Mouse (Mus musculus): ENCODE data around the gene Dnlz. TPM values are rescaled to one million over a fixed set of nuclear protein-coding genes. Genes with fewer than 3 reads are reported as not detected.
A peak's percentile ranks its signal among the peaks of the same experiment; 100 is the strongest.

Gene Dnlz
- total RNA-seq, 2 experiments from 2014 or later: 18.3 to 18.7 TPM

GRCm38 (mm10) chr2:26323589-26324325, 28.2 kb downstream of the Dnlz start:
- no peak for DNase-seq

- no peak for DNase-seq
Measured at GRCm38 (mm10) chr2:26320245-26321185, 31.4 kb downstream of the Dnlz start.

GRCm38 (mm10) chr2:26319519-26320244, 32.2 kb downstream of the Dnlz start:
- no peak for DNase-seq

- no peak for DNase-seq
Measured at GRCm38 (mm10) chr2:26319109-26319508, 32.8 kb downstream of the Dnlz start.

- no peak for DNase-seq
Measured at GRCm38 (mm10) chr2:26317991-26318672, 33.8 kb downstream of the Dnlz start.

- no peak for DNase-seq
Measured at GRCm38 (mm10) chr2:26317371-26317770, 34.5 kb downstream of the Dnlz start.

GRCm38 (mm10) chr2:26316576-26317246, 35.2 kb downstream of the Dnlz start:
- peak; percentile 55 for DNase-seq

- DNase-seq: peak; percentile 47
Measured at GRCm38 (mm10) chr2:26315925-26316311, 36.0 kb downstream of the Dnlz start.

- DNase-seq: peak; percentile 90
Measured at GRCm38 (mm10) chr2:26315072-26315924, 36.6 kb downstream of the Dnlz start, which contains the start of gene Gpsm1. Gene Gpsm1, plus strand, starts transcription at chr2:26315515.

- peak; percentile 76 for DNase-seq
Measured at GRCm38 (mm10) chr2:26314281-26315071, 37.4 kb downstream of the Dnlz start.

GRCm38 (mm10) chr2:26313394-26313793, 38.5 kb downstream of the Dnlz start:
- no peak for DNase-seq

- no peak for DNase-seq
Measured at GRCm38 (mm10) chr2:26312812-26313211, 39.1 kb downstream of the Dnlz start.

GRCm38 (mm10) chr2:26311936-26312335, 40.0 kb downstream of the Dnlz start:
- DNase-seq: no peak

- DNase-seq: peak; percentile 44
Measured at GRCm38 (mm10) chr2:26309739-26310138, 42.2 kb downstream of the Dnlz start.

GRCm38 (mm10) chr2:26306702-26307101, 45.2 kb downstream of the Dnlz start:
- no peak for DNase-seq

GRCm38 (mm10) chr2:26305555-26305954, 46.4 kb downstream of the Dnlz start:
- no peak for DNase-seq

GRCm38 (mm10) chr2:26304711-26305110, 47.2 kb downstream of the Dnlz start:
- no peak for DNase-seq

GRCm38 (mm10) chr2:26302005-26302503, 49.9 kb downstream of the Dnlz start:
- DNase-seq: no peak

GRCm38 (mm10) chr2:26300808-26301174, 51.1 kb downstream of the Dnlz start:
- peak; percentile 76 for DNase-seq
